Mouse (Mus musculus): Measurements from ENCODE around the gene Abca4. TPM values are rescaled to one million over a fixed set of nuclear protein-coding genes. Genes with fewer than 3 reads are reported as not detected.

The Abca4 gene
- total and polyA plus RNA-seq, 3 experiments = 0.15 to 0.49 TPM; not detected in 1

GRCm38 (mm10) chr3:122088054-122088681 is 43.9 kb downstream of the Abca4 start:
- no peak for DNase-seq (ENCODE audit: low read depth, low spot score)
- Histone ChIP-seq H3K27me3 (ENCODE audit: control insufficient read depth in 1 of 2, insufficient read depth in 2 of 2, low read length in 2 of 2) (peaks cover 0 to 2% of the 10 kb centered on the region in 2 experiments; a peak in 1 of 4 replicates), H3K4me1 (ENCODE audit: control insufficient read depth in 1 of 2, insufficient read depth in 2 of 2, low read length in 2 of 2) (no peaks in the 10 kb centered on the region), H3K36me3 (ENCODE audit: control insufficient read depth in 1 of 2, insufficient read depth in 2 of 2, low read length in 2 of 2) (no peaks in the 10 kb centered on the region), H3K9ac (ENCODE audit: control insufficient read depth, low read depth, low read length, poor library complexity, severe bottlenecking) (no peak overlapping the region), H3K9me3 (replicated peaks; ENCODE audit: insufficient read depth, low read length) (no peaks in the 10 kb centered on the region), H3K79me2 (ENCODE audit: control insufficient read depth, insufficient read depth, low read length, poor library complexity) (no peaks in the 10 kb centered on the region), H3K27ac (ENCODE audit: control insufficient read depth, low read depth, low read length) (no peak overlapping the region), H3K4me3 (ENCODE audit: control insufficient read depth in 1 of 2, insufficient read depth in 1 of 2, low read depth in 2 of 2, low read length in 2 of 2) (no peak overlapping the region)
- TF ChIP-seq KAT2A (conservative IDR thresholded peaks at IDR 0.05; ENCODE audit: low read depth, low read length) (no peak), MAFK (IDR thresholded peaks at IDR 0.05; ENCODE audit: borderline replicate concordance, low read depth, low read length) (no peak), MAZ (IDR thresholded peaks at IDR 0.05; ENCODE audit: low read depth, low read length) (no peak), EP300 (IDR thresholded peaks at IDR 0.05; ENCODE audit: low read depth in 1 of 2, low read length in 2 of 2) (no peak), TBP (IDR thresholded peaks at IDR 0.05; ENCODE audit: low read depth, low read length) (no peak), ZKSCAN1 (IDR thresholded peaks at IDR 0.05; ENCODE audit: low read depth, low read length) (no peak), RCOR1 (IDR thresholded peaks at IDR 0.05; ENCODE audit: low read depth, low read length) (no peak), POLR2A (IDR thresholded peaks at IDR 0.05; ENCODE audit: control insufficient read depth in 1 of 2, insufficient read depth in 1 of 2, low read depth in 1 of 2, low read length in 2 of 2, poor library complexity in 1 of 2) (no peak), RAD21 (IDR thresholded peaks at IDR 0.05; ENCODE audit: low read depth, low read length) (no peak), JUND (IDR thresholded peaks at IDR 0.05; ENCODE audit: low read depth, low read length) (no peak), GABPA (IDR thresholded peaks at IDR 0.05; ENCODE audit: low read depth, low read length) (no peak), USF1 (IDR thresholded peaks at IDR 0.05; ENCODE audit: low read depth, low read length) (no peak), POLR2AphosphoS5 (IDR thresholded peaks at IDR 0.05; ENCODE audit: borderline replicate concordance, low read depth, low read length) (no peak), MXI1 (IDR thresholded peaks at IDR 0.05; ENCODE audit: low read depth, low read length) (no peak), CHD2 (IDR thresholded peaks at IDR 0.05; ENCODE audit: low read length) (no peak), ZNF384 (IDR thresholded peaks at IDR 0.05; ENCODE audit: low read depth, low read length) (no peak), UBTF (IDR thresholded peaks at IDR 0.05; ENCODE audit: borderline replicate concordance, insufficient read depth, low read depth, low read length) (no peak), TCF12 (IDR thresholded peaks at IDR 0.05; ENCODE audit: low read depth, low read length) (no peak), CTCF (IDR thresholded peaks at IDR 0.05 in 2 of 3, conservative IDR thresholded peaks at IDR 0.05 in 1 of 3; ENCODE audit: control insufficient read depth in 1 of 3, insufficient read depth in 1 of 3, low read depth in 2 of 3, low read length in 3 of 3, poor library complexity in 1 of 3, severe bottlenecking in 1 of 3) (no peak)

DNA sequence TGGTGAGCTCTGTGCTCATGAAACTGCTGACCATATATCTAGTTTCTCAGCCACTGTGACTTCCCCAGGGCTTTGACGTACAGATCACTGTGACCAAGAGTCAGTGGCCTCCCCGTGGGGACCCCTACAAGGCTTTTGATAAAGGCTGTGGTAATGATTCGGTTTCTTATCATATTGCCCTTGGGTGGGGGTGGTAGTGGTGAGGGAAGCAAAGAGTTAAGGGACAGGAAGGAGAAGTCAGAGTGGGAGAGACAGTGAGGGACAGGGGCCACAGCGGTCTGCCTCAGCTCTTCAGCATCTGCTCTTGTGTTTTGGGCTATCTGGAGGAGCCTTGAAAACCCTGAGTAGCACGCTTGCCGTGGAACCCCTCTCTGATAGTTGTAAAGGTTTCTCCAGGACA is 46.1 kb downstream of the Abca4 start:
- DNase-seq (ENCODE audit: low read depth, low spot score) = no peak
- no peaks in the 10 kb centered on the region for H3K36me3 ChIP-seq (ENCODE audit: control insufficient read depth in 1 of 2, insufficient read depth in 2 of 2, low read length in 2 of 2)
- no peaks in the 10 kb centered on the region for H3K9me3 ChIP-seq (replicated peaks; ENCODE audit: insufficient read depth, low read length)
- H3K79me2 ChIP-seq (ENCODE audit: control insufficient read depth, insufficient read depth, low read length, poor library complexity) = no peaks in the 10 kb centered on the region
- TF ChIP-seq MAFK (IDR thresholded peaks at IDR 0.05; ENCODE audit: borderline replicate concordance, low read depth, low read length) (no peak), NELFE (IDR thresholded peaks at IDR 0.05; ENCODE audit: low read depth, low read length) (no peak), GATA1 (IDR thresholded peaks at IDR 0.05; ENCODE audit: low read depth, low read length) (no peak), KAT2A (conservative IDR thresholded peaks at IDR 0.05; ENCODE audit: low read depth, low read length) (no peak), CTCF (IDR thresholded peaks at IDR 0.05 in 2 of 3, conservative IDR thresholded peaks at IDR 0.05 in 1 of 3; ENCODE audit: control insufficient read depth in 1 of 3, insufficient read depth in 1 of 3, low read depth in 2 of 3, low read length in 3 of 3, poor library complexity in 1 of 3, severe bottlenecking in 1 of 3) (no peak), CHD1 (IDR thresholded peaks at IDR 0.05; ENCODE audit: low read depth, low read length) (no peak), POLR2AphosphoS5 (IDR thresholded peaks at IDR 0.05; ENCODE audit: borderline replicate concordance, low read depth, low read length) (no peak), MAX (IDR thresholded peaks at IDR 0.05; ENCODE audit: low read length) (no peak), USF2 (IDR thresholded peaks at IDR 0.05; ENCODE audit: borderline replicate concordance in 1 of 2, insufficient read depth in 1 of 2, low read depth in 1 of 2, low read length in 2 of 2) (no peak), ZKSCAN1 (IDR thresholded peaks at IDR 0.05; ENCODE audit: low read depth, low read length) (no peak), ZNF384 (IDR thresholded peaks at IDR 0.05; ENCODE audit: low read depth, low read length) (no peak), SIN3A (IDR thresholded peaks at IDR 0.05; ENCODE audit: low read length) (no peak), TAL1 (IDR thresholded peaks at IDR 0.05; ENCODE audit: low read length) (no peak), SMC3 (IDR thresholded peaks at IDR 0.05; ENCODE audit: low read depth, low read length) (no peak), POLR2AphosphoS2 (IDR thresholded peaks at IDR 0.05; ENCODE audit: low read length) (no peak), TBP (IDR thresholded peaks at IDR 0.05; ENCODE audit: low read depth, low read length) (no peak), JUND (IDR thresholded peaks at IDR 0.05; ENCODE audit: low read depth, low read length) (no peak), MAZ (IDR thresholded peaks at IDR 0.05; ENCODE audit: low read depth, low read length) (no peak), NRF1 (IDR thresholded peaks at IDR 0.05; ENCODE audit: insufficient read depth, low read depth, low read length, poor library complexity, severe bottlenecking) (no peak)
- H3K4me3 ChIP-seq (ENCODE audit: control insufficient read depth in 1 of 2, insufficient read depth in 1 of 2, low read depth in 2 of 2, low read length in 2 of 2) = no peak overlapping the region
- no peaks in the 10 kb centered on the region for H3K4me1 ChIP-seq (ENCODE audit: control insufficient read depth in 1 of 2, insufficient read depth in 2 of 2, low read length in 2 of 2)
- no peak overlapping the region for H3K9ac ChIP-seq (ENCODE audit: control insufficient read depth, low read depth, low read length, poor library complexity, severe bottlenecking)
- H3K27ac ChIP-seq (ENCODE audit: control insufficient read depth, low read depth, low read length) = no peak overlapping the region
- no peaks in the 10 kb centered on the region; a peak in 1 of 4 replicates for H3K27me3 ChIP-seq (ENCODE audit: control insufficient read depth in 1 of 2, insufficient read depth in 2 of 2, low read length in 2 of 2)
